Mouse (Mus musculus): Measurements from ENCODE around the gene Eri3.

DNA sequence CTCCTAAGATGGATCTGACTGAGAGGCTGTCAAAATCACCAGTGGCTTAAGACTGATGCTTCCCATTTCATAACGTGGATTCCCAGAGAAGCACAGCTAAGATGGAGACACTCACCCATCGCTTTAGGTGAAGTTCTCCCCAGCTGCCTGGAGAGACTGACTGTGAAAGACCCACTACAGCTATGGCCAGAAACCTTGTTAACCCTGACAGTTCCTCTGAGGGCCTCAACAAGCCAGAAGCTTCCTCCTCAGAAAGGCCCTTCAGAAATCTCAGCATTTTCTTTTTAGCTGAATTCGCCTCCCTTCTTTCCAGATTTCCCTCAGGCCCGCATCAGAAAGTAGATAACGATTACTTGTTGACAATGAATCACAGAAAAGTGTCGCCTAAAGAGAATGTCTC lies 589 bp upstream of the Eri3 start:
- TF ChIP-seq CTCF (IDR thresholded peaks at IDR 0.05; ENCODE audit: low read depth) (no peak), EP300 (IDR thresholded peaks at IDR 0.05; ENCODE audit: low read depth) (no peak)
